Mouse (Mus musculus): Measurements from ENCODE around the gene Sec61a2. TPM values are rescaled to one million over a fixed set of nuclear protein-coding genes. Genes with fewer than 3 reads are reported as not detected.

The Sec61a2 gene
- 10 to 100 TPM; 35.1 to 40.6 TPM for total RNA-seq (2021)
- long read RNA-seq, experiment 1, transcript Sec61a2-202 (12 exons, 2,448 nt): major isoform, 33 of 49 reads
- long read RNA-seq, experiment 1, partial matches to known transcripts: 6 of 49 reads
- long read RNA-seq, experiment 1, other reads (novel, unspliced or antisense): 6 of 49 reads
- long read RNA-seq, experiment 2, transcript Sec61a2-202 (12 exons, 2,448 nt): major isoform, 47 of 54 reads
- long read RNA-seq, experiment 2, partial matches to known transcripts: 2 of 54 reads
- long read RNA-seq, experiment 2, other reads (novel, unspliced or antisense): 2 of 54 reads

DNA sequence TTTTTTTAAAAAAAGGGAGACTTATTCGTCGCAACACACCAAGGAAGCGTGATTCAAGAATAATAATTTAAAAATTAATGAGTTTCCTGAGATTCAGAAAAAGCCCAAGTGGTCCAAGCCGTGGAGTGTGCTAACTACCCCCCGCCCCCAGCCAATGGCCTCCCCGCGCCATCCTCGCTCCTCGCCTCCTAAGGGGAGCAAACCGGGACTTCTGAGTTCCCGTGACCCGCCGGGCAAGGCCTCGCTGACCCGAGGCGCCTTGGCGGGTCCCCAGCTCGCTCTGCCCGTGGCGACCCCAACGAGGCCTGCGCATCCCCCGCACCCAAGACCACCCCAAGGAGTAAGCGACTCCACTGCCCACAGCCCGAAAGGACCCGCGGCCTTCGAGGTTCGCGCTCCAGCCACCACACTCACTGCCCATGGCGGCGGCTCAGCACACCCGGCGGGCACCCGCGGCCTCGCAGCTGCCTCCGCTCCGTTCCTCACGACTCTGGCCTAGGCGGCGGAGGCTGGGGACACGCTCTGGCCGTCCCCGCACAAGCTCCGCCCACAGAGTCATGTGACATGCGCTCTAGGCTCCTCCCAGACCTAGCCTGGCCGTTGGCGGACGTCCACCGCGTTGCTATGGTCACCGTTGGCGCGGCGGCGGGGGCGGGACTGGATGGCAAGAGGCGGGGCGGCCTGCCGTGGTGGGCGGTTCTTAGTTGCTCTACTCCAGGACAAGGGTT is at the start of gene Sec61a2:
Gene Sec61a2, minus strand, starts transcription at position 590 of the 728 bp plus-strand sequence.
- peak; percentile 100 for DNase-seq

DNA sequence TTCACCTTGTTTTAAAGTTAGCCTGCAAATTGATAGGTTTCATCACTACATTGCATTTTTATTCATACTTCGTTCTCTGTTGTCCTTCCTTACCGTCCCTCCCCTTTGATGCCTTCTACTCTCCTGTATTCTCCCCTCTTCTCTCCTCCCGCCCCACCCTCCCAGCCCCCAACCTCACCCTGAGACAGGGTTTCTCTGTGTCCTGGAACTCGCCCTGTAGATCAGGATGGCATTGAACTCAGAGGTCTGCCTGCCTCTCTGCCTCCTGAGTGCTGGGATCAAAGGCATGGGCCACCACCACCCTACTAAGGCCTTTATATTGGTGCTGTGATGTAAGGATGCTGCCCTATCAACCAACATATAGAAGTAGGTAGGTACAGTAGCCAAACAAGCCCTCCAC is 47.8 kb upstream of the Sec61a2 start:
- DNase-seq: no peak

DNA sequence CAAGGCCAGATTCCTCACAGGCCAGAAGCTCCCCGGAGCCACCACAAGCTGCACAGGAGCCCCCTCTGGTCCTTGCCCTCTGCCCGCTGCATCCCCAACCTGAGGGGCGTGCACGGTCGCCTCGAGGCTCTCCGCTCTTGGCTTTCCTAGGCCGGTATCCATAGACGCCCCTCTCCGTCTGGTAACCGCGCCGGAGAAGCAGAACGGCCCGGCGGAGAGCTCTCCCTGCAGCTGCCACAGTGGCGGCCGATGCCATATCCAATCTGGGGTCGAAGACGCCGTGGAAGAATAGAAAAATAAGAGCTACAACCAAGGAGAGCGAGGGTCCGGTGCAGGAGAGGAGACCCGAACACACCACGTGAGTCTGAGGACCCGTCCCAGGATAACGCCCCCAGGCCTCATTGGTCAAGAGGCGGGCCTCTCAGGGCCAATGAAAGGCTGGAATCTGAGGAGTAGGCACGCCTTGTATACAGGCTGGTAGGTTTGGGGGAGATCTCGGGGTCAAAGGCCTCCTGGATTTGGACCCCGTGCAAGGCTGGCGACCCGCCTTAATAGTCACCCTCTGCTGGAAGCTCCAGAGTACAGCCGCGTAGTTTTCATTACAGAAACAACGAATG is 47.3 kb upstream of the Sec61a2 start, which contains the start of gene Dhtkd1:
Gene Dhtkd1, minus strand, starts transcription at position 377 of the 617 bp plus-strand sequence.
- DNase-seq: peak; percentile 46

DNA sequence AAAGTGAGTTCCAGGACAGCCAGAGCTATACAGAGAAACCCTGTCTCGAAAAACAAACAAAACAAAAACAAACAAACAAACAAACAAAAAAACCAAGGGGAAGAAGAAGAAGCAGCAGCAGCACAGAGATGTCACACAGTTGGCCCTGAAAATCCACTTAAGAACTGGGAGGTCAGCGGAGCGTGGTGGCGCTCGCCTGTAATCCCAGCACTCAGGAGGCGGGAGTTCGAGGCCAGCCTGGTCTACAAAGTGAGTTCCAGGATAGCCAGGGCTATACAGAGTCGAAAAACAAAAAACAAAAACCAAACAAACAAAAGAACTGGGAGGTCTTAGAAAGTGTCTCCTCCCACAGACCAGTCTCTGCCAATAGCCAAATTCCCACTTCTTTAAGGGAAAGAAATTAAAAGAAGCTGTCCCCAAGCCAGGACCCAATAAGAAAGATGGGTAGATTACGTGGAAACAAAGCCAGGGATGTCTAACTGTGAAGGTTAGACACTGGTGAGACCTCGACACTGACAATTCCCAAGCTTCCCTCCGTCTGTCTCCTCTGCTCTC is 46.7 kb upstream of the Sec61a2 start:
- no peak for DNase-seq

DNA sequence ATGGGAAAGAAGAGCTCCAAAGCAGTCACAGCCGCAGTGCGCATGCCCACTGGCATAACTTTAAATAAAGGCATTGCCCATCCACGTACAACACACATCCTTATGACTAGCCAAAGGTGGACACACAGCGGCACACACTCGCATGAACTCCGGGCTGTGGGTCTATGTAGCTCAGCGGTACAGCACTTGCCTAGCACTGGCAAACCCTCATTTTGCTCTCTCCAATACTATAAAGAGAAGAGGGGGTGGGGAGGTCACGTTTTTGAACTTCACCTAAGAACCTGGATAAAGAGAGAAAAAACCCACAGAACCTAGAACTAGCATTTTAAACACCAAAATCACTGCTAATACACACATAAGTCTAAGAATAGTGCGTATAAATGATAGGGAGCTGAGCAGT is 45.7 kb upstream of the Sec61a2 start:
- DNase-seq: no peak

DNA sequence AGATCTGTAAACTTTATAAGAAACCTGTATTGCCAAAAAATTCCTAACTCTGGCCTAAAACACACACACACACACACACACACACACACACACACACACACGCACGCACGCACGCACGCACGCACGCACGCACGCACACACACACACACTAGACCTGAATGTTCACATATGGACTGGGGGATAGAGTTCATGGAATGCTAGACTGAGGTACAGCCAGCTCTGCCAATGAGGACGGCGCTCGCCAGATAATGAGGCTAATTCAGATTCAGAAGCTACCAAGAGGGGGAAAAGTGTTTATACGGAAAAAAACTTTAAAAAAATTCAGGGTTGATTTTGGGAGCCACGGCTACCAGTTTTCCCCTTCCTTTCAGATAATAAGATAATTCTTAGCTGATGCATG is 44.7 kb upstream of the Sec61a2 start:
- DNase-seq: no peak

DNA sequence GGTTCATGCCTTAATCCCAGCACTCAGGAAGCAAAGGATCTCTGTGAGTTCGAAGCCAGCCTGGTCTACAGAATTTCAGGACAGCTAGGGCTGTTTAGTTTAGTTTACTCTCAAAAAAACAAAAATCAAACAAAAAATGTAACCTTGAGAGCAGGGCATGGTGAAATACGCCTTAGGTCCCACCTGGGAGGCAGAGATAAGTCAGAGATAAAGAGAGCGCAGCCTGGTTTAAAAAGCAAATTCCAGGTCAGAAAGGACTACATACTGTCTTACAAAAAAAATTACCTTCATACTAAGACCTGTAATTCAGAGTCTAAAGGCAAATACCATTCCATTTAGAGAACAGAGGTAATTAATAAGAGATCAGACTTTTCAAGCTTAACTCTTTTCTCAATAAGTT is 44.1 kb upstream of the Sec61a2 start:
- DNase-seq: no peak

DNA sequence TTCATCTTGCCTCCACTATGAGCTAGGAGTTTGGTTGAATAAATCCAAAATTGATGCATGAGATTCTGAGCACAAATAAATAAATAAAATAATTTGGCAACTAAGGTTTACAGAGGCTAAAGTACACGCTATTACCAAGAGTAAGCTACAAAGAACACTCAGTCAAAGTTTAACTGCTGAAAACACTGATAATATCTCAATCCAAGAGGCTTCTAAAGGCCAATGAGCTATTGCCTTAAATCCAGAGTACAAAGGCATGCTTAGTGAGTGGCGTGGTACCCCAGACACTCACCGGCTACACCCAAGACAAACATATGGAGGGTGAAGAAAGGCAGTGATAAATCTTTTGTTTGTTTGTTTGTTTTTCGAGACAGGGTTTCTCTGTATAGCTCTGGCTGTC is 41.3 kb upstream of the Sec61a2 start:
- DNase-seq: no peak

DNA sequence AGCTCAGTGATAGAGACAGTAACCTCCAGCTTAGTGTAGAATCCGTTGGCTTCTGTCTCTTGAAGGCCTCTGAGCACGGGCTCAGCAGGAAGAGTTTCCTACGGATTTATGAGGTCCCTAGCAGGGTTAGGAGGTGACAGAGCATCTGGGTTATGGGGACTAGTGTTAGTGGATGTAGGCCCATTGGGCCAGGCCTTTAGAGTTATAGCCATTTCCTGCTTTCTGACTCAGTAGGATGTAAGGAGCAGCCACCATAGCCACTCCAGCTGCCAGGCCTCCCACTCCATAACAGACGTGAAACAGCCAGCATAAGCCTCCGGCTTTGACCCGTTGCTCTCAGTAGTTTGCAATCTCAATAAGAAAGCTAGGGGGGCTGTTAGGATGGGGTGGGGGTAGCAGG is 40.8 kb upstream of the Sec61a2 start:
- DNase-seq: no peak

DNA sequence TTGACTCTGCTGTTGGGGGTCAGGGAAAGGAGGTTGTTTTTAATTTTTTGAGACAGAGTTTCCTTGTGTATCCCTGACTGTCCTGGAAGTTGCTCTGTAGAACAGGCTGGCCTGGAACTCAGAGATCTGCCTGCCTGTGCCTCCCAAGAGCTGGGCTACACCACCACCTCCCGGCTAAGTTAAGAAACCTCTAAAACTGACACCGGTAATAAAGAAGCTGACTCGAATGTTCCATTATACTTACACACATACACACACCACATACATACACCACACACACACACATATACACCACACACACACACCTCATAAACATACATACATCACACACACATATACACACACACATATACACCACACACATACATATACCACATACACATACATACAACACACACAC is 39.7 kb upstream of the Sec61a2 start:
- no peak for DNase-seq

DNA sequence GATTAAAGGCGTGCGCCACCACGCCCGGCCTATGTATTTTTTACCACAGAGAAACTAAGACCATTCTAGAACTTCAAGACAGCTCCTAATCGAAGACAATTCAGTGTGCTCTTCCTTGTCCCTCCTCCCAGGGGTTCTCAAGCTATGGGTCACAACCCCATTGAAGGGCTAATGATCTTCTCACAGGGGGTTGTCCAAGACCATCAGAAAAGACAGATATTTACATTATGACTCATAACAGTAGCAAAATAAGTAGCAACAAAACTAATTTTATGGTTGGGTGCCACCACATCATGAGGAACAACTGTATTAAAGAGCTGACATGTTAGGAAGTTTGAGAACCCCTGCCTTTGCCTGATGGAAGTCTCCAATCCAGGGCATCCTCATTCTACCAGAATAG is 36.7 kb upstream of the Sec61a2 start:
- no peak for DNase-seq

DNA sequence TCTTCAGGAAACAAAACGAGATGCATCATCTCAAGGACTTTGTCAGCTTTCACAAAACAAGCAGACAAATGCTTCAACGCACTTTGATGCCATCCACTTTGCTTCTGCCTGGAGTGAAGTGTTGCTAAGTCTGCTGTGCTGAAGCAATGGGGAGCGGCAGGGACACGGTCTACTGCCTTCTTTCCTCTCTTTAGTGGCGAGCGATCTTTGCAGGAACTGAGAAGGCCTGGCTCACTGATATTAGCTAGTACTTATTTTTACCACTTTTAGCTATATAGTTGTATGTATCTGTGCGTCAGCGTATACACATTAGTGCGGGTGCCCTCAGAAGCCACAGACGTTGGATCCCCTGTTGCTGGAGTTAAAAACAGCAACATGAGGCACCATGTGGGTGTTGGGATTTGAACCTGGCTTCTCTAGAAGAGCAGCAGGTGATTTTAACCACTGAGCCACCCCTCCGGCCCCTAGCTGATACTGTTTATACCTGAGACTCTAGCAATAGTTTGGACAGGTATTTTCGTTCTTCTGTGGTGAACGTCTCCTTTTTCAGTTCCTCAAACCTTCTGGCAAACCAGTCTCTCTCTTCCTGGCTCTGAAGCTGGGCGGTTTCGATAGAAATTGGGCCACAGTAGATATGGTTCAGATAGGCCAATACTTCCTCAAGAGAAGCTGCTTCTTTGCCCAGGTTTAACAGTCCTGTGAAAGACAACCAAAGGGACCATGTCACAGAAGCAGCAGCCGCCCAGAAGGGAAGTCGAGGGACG is 35.2 kb upstream of the Sec61a2 start:
- no peak for DNase-seq

DNA sequence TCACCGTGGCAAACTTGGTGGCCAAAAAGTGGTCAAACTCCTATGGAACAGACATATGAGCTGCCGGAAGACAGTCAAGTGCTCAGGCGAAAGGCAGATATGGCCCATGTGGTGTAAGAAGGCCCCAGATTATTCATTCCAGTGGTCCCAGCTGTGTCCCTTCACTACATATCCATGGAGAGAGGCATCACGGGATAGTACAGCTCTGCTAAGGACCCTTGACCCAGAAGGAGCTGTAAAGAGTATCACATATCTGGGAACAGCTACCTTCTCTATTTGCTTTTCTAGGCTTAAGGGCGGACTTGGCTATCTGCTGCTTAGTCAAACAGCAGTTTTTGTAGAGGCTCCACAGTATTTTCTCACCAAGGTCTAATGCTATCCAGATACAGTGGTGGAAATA is 34.6 kb upstream of the Sec61a2 start:
- no peak for DNase-seq

DNA sequence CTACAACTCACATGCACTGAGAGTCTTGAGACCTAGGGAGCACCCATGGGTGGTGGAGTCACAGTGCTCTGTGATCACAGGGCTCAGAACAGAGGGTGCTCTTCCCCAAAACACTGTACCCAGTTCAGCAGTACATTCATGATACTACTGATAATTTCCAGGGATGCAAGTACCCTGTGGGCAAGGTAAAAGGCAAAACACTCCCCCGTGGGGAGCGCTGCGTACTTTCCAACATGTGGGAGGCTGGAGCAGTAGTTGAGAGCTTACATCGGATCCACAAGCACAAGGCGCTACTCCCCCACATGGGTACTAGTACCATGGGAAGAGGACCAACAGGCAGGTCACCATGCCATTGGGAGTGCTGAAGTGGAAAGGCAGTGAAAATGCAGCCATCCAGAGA is 32.2 kb upstream of the Sec61a2 start:
- DNase-seq: no peak

DNA sequence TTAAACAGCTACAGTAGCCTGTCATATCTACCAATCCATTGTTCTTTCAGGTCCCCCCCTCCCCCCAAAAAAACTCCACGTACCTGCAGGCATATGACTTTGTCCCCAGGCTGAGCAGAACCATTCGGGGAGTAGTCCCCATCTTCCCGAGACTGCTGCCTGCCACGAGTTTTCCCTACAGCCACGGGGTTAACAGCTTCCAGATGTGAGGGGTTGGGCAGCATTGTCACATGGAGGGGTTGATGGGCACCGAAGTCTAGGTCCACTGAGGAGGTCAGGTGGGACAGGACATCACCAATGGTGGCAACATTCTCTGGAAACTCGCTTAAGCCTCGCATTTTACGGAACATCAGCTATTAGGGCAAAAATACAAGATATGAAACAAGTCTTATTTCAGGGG is 28.6 kb upstream of the Sec61a2 start:
- DNase-seq: no peak

DNA sequence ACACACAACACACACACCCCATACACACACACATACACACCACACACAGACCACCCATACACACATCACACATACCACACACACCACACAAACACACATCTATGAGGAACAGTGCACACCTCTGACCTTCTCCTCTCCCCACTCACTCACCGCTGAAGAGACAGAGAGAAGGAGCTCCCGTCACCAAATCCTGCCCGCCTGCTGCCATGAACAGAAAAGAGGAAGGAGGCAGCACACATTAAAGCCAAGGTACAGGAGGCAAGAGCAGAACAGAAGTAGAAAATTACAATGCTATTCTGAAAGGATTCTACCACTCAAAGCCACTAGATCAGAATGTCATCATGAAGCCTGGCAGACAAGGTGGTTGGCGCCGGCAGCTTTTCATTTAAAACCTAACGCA is 27.6 kb upstream of the Sec61a2 start:
- DNase-seq: no peak

DNA sequence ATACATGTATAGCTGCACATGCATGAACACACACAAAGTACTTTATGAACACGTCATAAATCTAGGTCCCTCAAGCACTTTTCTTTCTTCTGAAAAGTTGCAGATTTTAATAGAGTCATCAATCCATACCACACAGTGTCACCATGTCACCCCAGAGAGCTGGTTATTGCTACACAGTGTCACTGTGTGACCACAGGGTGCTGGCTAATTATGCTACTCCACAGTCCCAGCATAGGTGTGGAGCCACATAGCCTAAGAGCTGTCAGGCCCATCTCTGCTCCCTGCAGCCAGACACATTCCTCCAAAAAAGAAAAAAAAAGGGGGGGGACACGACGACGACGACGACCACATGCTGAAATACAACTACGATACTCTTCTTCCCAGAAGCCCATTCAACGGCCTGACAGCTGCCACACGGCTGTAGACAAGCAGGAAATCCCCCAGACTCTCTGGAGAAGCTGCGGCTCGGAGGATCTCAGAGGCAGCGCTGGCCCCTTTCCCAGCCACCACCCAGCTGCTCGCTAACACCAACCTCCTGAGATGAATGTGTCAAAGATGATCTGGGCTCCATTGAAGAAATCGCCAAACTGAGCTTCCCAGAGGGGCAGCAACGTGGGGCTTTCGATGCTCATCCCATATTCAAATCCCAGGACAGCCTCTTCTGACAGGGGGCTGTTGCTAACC is 16.2 kb upstream of the Sec61a2 start:
- DNase-seq: no peak

DNA sequence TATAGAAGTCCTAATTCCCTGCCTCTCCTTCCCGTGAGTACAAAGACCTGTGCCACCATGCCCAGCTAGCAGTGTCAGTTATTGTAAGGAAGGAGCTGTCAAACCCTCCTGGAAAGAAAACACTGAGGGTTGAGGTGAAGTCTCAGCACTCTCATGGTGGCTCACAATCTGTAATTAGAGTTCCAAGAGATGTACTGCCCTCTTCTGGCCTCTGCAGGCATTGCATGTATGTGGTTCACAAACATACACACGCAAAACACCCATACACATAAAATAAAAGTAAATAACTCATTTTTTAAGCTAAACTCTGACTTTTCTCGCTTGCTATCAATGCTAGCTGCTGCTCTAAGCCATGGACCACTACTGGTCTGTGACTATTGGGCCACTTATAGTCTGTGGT is 11.4 kb upstream of the Sec61a2 start:
- peak; percentile 37 for DNase-seq

DNA sequence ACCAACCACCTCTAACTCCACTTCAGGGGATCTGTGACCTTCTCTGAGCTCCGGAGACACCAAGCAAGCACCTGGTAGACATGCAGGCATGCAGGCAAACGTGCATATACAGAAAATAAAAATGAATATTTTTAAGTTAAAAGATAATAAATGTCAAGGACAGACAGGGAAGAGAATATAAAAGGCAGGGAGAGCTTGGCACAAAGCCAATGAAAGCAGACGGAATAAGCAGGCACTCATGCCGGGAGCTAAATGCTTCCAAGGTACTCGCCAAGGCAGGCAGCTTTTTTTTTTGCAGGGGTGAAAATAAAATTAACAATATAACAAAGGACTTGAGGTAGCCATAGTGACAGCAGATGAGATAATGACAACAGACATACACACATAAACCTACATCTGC is 10.9 kb upstream of the Sec61a2 start:
- DNase-seq: no peak

DNA sequence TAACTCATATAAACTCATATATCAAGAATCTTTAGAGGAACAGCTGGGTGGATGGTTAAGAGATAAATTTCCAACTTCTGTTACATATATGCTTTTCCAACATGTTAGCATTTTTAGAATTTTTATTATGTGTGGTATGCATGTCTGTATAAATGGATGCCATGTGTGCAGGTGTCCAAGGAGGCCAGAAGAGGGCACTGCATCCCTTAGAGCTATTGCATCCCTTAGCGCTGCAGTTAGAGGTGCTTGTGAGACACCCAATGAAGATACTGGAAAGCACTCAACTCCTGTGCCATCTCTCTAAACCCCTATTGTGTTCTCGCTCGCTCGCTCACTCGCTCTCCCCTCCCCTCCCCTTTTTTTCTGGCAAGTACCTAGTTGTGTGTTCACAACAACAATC is 4.9 kb upstream of the Sec61a2 start:
- DNase-seq: no peak

DNA sequence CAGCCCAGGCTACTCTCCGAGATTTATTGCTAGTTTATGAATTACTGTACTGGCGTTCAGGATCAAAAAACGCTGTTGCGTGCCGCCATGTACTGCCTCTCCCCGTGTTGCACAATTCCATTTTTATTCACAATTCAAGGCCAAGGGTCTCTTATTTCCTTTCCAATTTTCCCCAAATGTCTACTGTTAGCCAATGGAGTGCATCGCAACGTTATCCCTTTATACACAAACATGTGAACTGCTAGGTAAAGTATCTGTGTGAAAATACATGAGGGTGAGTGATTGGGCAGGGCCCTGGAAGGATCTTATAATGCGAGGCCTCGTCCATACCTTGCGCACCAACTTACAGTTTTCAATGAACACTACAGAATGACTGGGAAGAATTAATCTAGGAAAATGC is 936 bp downstream of the Sec61a2 start:
- DNase-seq: no peak

DNA sequence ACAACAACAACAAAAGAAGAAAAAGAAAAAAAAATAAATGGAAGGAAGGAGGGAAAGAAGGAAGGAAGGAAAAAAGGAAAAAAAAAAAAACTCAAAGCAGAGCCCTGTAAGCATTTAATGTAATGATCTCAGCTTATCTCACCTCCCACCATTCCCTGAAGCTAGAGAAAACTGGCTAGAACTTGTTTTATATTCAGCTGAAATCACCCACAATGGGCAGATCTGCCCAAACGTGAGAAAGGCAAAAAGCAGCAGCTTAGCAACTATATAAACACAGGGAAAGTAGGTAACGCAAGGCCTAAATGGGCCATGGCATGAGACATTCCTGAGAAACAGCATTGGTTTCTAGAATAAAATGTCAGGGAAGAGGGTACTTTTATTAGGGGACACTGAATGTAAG is 5.8 kb downstream of the Sec61a2 start:
- no peak for DNase-seq
